Mouse (Mus musculus): ENCODE measurements around the gene Zdhhc1. TPM values are rescaled to one million over a fixed set of nuclear protein-coding genes. Genes with fewer than 3 reads are reported as not detected.

Zdhhc1 gene
- polyA plus RNA-seq, 1 experiment from 2014 or later = 26.3 TPM

- H3K4me1 ChIP-seq (ENCODE audit: control insufficient read depth, insufficient read depth, low read length) = peaks cover 9% of the 10 kb centered on the region
- WGBS = 58% methylated on average over 3 of the region's 3 CpGs
- H3K27me3 ChIP-seq (ENCODE audit: control insufficient read depth, insufficient read depth, low read length) = no peaks in the 10 kb centered on the region
- H3K9ac ChIP-seq (ENCODE audit: low read length) = no peak overlapping the region
- H3K36me3 ChIP-seq (ENCODE audit: control insufficient read depth, insufficient read depth) = 0 out of 2 replicates have a peak, but pooled peaks cover 5% of the 10 kb centered on the region
- no peak overlapping the region for H3K4me2 ChIP-seq (ENCODE audit: low read depth, low read length)
- no peak for ATAC-seq (replicated peaks; ENCODE audit: extremely low read depth, insufficient read depth, low FRiP score)
- H3K9me3 ChIP-seq (replicated peaks; ENCODE audit: control insufficient read depth, low read length) = no peaks in the 10 kb centered on the region
- no peak overlapping the region for H3K27ac ChIP-seq (ENCODE audit: low read length)
- no peak overlapping the region for H3K4me3 ChIP-seq (ENCODE audit: low read length)
Observed at GRCm38 (mm10) chr8:105488082-105488481, 8.6 kb downstream of the Zdhhc1 start.

GRCm38 (mm10) chr8:105484392-105484791, 12.3 kb downstream of the Zdhhc1 start:
- Histone ChIP-seq H3K4me3 (ENCODE audit: low read length) (no peak overlapping the region), H3K9ac (ENCODE audit: low read length) (no peak overlapping the region), H3K27me3 (ENCODE audit: control insufficient read depth, insufficient read depth, low read length) (no peaks in the 10 kb centered on the region), H3K27ac (ENCODE audit: low read length) (no peak overlapping the region), H3K9me3 (replicated peaks; ENCODE audit: control insufficient read depth, low read length) (no peaks in the 10 kb centered on the region), H3K36me3 (ENCODE audit: control insufficient read depth, insufficient read depth) (0 out of 2 replicates have a peak, but pooled peaks cover 5% of the 10 kb centered on the region), H3K4me1 (ENCODE audit: control insufficient read depth, insufficient read depth, low read length) (peaks cover 3% of the 10 kb centered on the region; the same call in 1 of the 2 replicates), H3K4me2 (ENCODE audit: low read depth, low read length) (no peak overlapping the region)
- no peak; the same call in 1 of the 2 replicates for ATAC-seq (replicated peaks; ENCODE audit: extremely low read depth, insufficient read depth, low FRiP score)
- WGBS = 56% methylated on average over 2 of the region's 2 CpGs

- Histone ChIP-seq H3K27me3 (ENCODE audit: control insufficient read depth, insufficient read depth, low read length) (no peaks in the 10 kb centered on the region), H3K4me2 (ENCODE audit: low read depth, low read length) (no peak overlapping the region), H3K36me3 (ENCODE audit: control insufficient read depth, insufficient read depth) (0 out of 2 replicates have a peak, but pooled peaks cover 5% of the 10 kb centered on the region), H3K4me1 (ENCODE audit: control insufficient read depth, insufficient read depth, low read length) (peaks cover 3% of the 10 kb centered on the region; the same call in 1 of the 2 replicates), H3K9ac (ENCODE audit: low read length) (no peak overlapping the region), H3K9me3 (replicated peaks; ENCODE audit: control insufficient read depth, low read length) (no peaks in the 10 kb centered on the region), H3K27ac (ENCODE audit: low read length) (no peak overlapping the region), H3K4me3 (ENCODE audit: low read length) (no peak overlapping the region)
- WGBS = 59% methylated on average over 3 of the region's 3 CpGs
- ATAC-seq (replicated peaks; ENCODE audit: extremely low read depth, insufficient read depth, low FRiP score) = no peak
Observed at GRCm38 (mm10) chr8:105484030-105484368, 12.7 kb downstream of the Zdhhc1 start.

- 46% methylated on average over 14 of the region's 14 CpGs for WGBS
- Histone ChIP-seq H3K27me3 (ENCODE audit: control insufficient read depth, insufficient read depth, low read length) (no peaks in the 10 kb centered on the region), H3K9ac (ENCODE audit: low read length) (no peak overlapping the region), H3K36me3 (ENCODE audit: control insufficient read depth, insufficient read depth) (0 out of 2 replicates have a peak, but pooled peaks cover 5% of the 10 kb centered on the region), H3K4me1 (ENCODE audit: control insufficient read depth, insufficient read depth, low read length) (peaks cover 3% of the 10 kb centered on the region; the same call in 1 of the 2 replicates), H3K4me2 (ENCODE audit: low read depth, low read length) (no peak overlapping the region), H3K27ac (ENCODE audit: low read length) (no peak overlapping the region), H3K9me3 (replicated peaks; ENCODE audit: control insufficient read depth, low read length) (no peaks in the 10 kb centered on the region), H3K4me3 (ENCODE audit: low read length) (no peak overlapping the region)
- peak; percentile 56 for ATAC-seq (replicated peaks; ENCODE audit: extremely low read depth, insufficient read depth, low FRiP score)
Observed at GRCm38 (mm10) chr8:105483212-105484029, 13.3 kb downstream of the Zdhhc1 start.

GRCm38 (mm10) chr8:105482123-105482522, 14.6 kb downstream of the Zdhhc1 start:
- Histone ChIP-seq H3K9me3 (replicated peaks; ENCODE audit: control insufficient read depth, low read length) (no peaks in the 10 kb centered on the region), H3K4me3 (ENCODE audit: low read length) (no peak overlapping the region), H3K4me2 (ENCODE audit: low read depth, low read length) (no peak overlapping the region), H3K4me1 (ENCODE audit: control insufficient read depth, insufficient read depth, low read length) (peaks cover 10% of the 10 kb centered on the region; the same call in 1 of the 2 replicates), H3K27ac (ENCODE audit: low read length) (no peak overlapping the region), H3K36me3 (ENCODE audit: control insufficient read depth, insufficient read depth) (0 out of 2 replicates have a peak, but pooled peaks cover 5% of the 10 kb centered on the region), H3K27me3 (ENCODE audit: control insufficient read depth, insufficient read depth, low read length) (no peaks in the 10 kb centered on the region), H3K9ac (ENCODE audit: low read length) (no peak overlapping the region)
- no peak for ATAC-seq (replicated peaks; ENCODE audit: extremely low read depth, insufficient read depth, low FRiP score)
- WGBS = 82% methylated on average over 8 of the region's 8 CpGs

GRCm38 (mm10) chr8:105481453-105481852, 15.2 kb downstream of the Zdhhc1 start:
- H3K9ac ChIP-seq (ENCODE audit: low read length) = no peak overlapping the region
- H3K4me2 ChIP-seq (ENCODE audit: low read depth, low read length) = no peak overlapping the region
- no peak overlapping the region for H3K27ac ChIP-seq (ENCODE audit: low read length)
- no peaks in the 10 kb centered on the region for H3K9me3 ChIP-seq (replicated peaks; ENCODE audit: control insufficient read depth, low read length)
- H3K27me3 ChIP-seq (ENCODE audit: control insufficient read depth, insufficient read depth, low read length) = no peaks in the 10 kb centered on the region
- WGBS = 77% methylated on average over 6 of the region's 6 CpGs
- H3K4me3 ChIP-seq (ENCODE audit: low read length) = no peak overlapping the region
- no peak for ATAC-seq (replicated peaks; ENCODE audit: extremely low read depth, insufficient read depth, low FRiP score)
- 0 out of 2 replicates have a peak, but pooled peaks cover 5% of the 10 kb centered on the region for H3K36me3 ChIP-seq (ENCODE audit: control insufficient read depth, insufficient read depth)
- H3K4me1 ChIP-seq (ENCODE audit: control insufficient read depth, insufficient read depth, low read length) = peaks cover 13% of the 10 kb centered on the region; the same call in 1 of the 2 replicates

GRCm38 (mm10) chr8:105481013-105481412, 15.7 kb downstream of the Zdhhc1 start:
- Histone ChIP-seq H3K27ac (ENCODE audit: low read length) (no peak overlapping the region), H3K9ac (ENCODE audit: low read length) (no peak overlapping the region), H3K27me3 (ENCODE audit: control insufficient read depth, insufficient read depth, low read length) (no peaks in the 10 kb centered on the region), H3K4me1 (ENCODE audit: control insufficient read depth, insufficient read depth, low read length) (peaks cover 13% of the 10 kb centered on the region; the same call in 1 of the 2 replicates), H3K9me3 (replicated peaks; ENCODE audit: control insufficient read depth, low read length) (no peaks in the 10 kb centered on the region), H3K36me3 (ENCODE audit: control insufficient read depth, insufficient read depth) (0 out of 2 replicates have a peak, but pooled peaks cover 5% of the 10 kb centered on the region), H3K4me2 (ENCODE audit: low read depth, low read length) (no peak overlapping the region), H3K4me3 (ENCODE audit: low read length) (no peak overlapping the region)
- 0 out of 2 replicates have a peak, but pooled peaks have one; percentile 6 for ATAC-seq (replicated peaks; ENCODE audit: extremely low read depth, insufficient read depth, low FRiP score)
- 33% methylated on average over 2 of the region's 2 CpGs for WGBS

- ATAC-seq (replicated peaks; ENCODE audit: extremely low read depth, insufficient read depth, low FRiP score) = no peak
- Histone ChIP-seq H3K9ac (ENCODE audit: low read length) (no peak overlapping the region), H3K9me3 (replicated peaks; ENCODE audit: control insufficient read depth, low read length) (no peaks in the 10 kb centered on the region), H3K36me3 (ENCODE audit: control insufficient read depth, insufficient read depth) (0 out of 2 replicates have a peak, but pooled peaks cover 2% of the 10 kb centered on the region), H3K4me1 (ENCODE audit: control insufficient read depth, insufficient read depth, low read length) (peaks cover 25% of the 10 kb centered on the region), H3K4me2 (ENCODE audit: low read depth, low read length) (no peak overlapping the region), H3K4me3 (ENCODE audit: low read length) (no peak overlapping the region), H3K27ac (ENCODE audit: low read length) (peak overlapping the region; percentile 20; the same call in 1 of the 2 replicates), H3K27me3 (ENCODE audit: control insufficient read depth, insufficient read depth, low read length) (peaks cover 5% of the 10 kb centered on the region; the same call in 1 of the 2 replicates)
- 38% methylated on average over 3 of the region's 3 CpGs for WGBS
Observed at GRCm38 (mm10) chr8:105477792-105478191, 18.9 kb downstream of the Zdhhc1 start.

Data from heart, embryonic 16.5 days (tissue).